Comparison of ENCODE assay signal across 11 mouse cellular contexts in the genomic region with DNA sequence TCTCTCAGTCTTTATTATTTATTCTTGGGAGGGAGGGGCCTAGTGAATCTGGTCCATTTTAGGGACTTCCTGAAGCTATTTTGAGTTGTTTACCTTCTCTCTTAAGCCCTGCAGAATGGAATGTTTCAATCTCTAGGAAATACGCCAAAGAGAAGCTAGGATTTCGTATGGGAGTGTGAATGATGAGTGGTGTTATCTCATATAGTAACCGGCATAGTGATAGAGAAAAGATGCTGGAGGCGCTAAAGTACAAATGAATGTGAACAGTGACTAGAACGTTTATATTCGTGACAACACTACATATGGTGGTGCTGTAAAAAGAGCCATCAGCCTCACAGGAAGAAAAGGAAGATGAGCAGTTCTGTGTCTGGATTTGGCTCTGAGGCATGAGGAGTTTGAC.
"Had no signal": no experiment of that assay in that cellular context is flagged by ENCODE, and none has a peak within 500 bp of the region (broad histone marks: within the 10 kb centered on the region; RNA-seq: fewer than 3 reads in every experiment).

No protein-coding gene starts in this region.

- H3K36me3 ChIP-seq: limb, embryonic 10.5 days; liver, embryonic 15.5 days; midbrain, embryonic 13.5 days had no signal

- H3K27ac ChIP-seq: limb, embryonic 10.5 days; liver, embryonic 15.5 days; midbrain, embryonic 13.5 days; stomach, postnatal 0 days had no signal

- H3K27me3 ChIP-seq: midbrain, embryonic 13.5 days had no signal

- H3K9ac ChIP-seq: liver, embryonic 15.5 days; midbrain, embryonic 13.5 days had no signal

- H3K4me3 ChIP-seq: limb, embryonic 10.5 days; liver, embryonic 15.5 days; midbrain, embryonic 13.5 days had no signal

- H3K4me1 ChIP-seq: midbrain, embryonic 13.5 days had no signal

- H3K4me2 ChIP-seq: liver, embryonic 11.5 days; liver, embryonic 15.5 days; midbrain, embryonic 13.5 days had no signal

- DNase-seq: kidney, adult 8-10 months; kidney, postnatal 25 days; layer of hippocampus, postnatal 36 days; thymus, adult 18-20 months; thymus, postnatal 14 days had no signal

- H3K9me3 ChIP-seq: limb, embryonic 10.5 days; liver, embryonic 15.5 days; midbrain, embryonic 13.5 days had no signal

- ATAC-seq: intestine, embryonic 16.5 days; midbrain, embryonic 13.5 days had no signal
